Mouse (Mus musculus) embryonic facial prominence, embryonic 15.5 days (tissue): ENCODE results near the gene Tsks. TPM values are rescaled to one million over a fixed set of nuclear protein-coding genes. Genes with fewer than 3 reads are reported as not detected.

ENCODE experiments used
- ATAC-seq: fragments of 200-750 bp; cut with Nextera tagmentation; 2 replicates; pipeline ENCODE4 v1.8.0; 2017; ENCODE audit warnings: low read depth, moderate TSS enrichment; ENCODE audit not compliant: insufficient number of reproducible peaks, low FRiP score, low TSS enrichment
- H3K27ac ChIP-seq: fragments of 300-500 bp; sonication (generic); replicated peaks from 2 replicates; pipeline ENCODE4 v1.5.1; 2015; ENCODE audit warnings: mild to moderate bottlenecking, inconsistent platforms
- H3K27me3 ChIP-seq: fragments of 300-500 bp; sonication (generic); 2 replicates; pipeline ENCODE4 v1.6.1; 2015; ENCODE audit warnings: inconsistent platforms
- H3K36me3 ChIP-seq: fragments of 300-500 bp; sonication (generic); 2 replicates; pipeline ENCODE4 v1.6.1; 2015; ENCODE audit warnings: mild to moderate bottlenecking, inconsistent platforms
- H3K4me1 ChIP-seq: fragments of 300-500 bp; sonication (generic); 2 replicates; pipeline ENCODE4 v1.6.1; 2015; ENCODE audit warnings: inconsistent platforms
- H3K4me2 ChIP-seq: fragments of 300-500 bp; sonication (generic); replicated peaks from 2 replicates; pipeline ENCODE4 v1.6.1; 2015; ENCODE audit warnings: mild to moderate bottlenecking, inconsistent platforms
- H3K4me3 ChIP-seq: fragments of 300-500 bp; sonication (generic); replicated peaks from 2 replicates; pipeline ENCODE4 v1.5.1; 2015; ENCODE audit warnings: mild to moderate bottlenecking, inconsistent platforms
- H3K9ac ChIP-seq: fragments of 300-500 bp; sonication (generic); 2 replicates; pipeline ENCODE4 v1.6.1; 2015; ENCODE audit warnings: inconsistent platforms
- H3K9me3 ChIP-seq: fragments of 300-500 bp; sonication (generic); replicated peaks from 2 replicates; pipeline ENCODE4 v1.6.1; 2016; ENCODE audit warnings: inconsistent platforms
- WGBS: fragments of 180-500 bp; shearing (Covaris S2); methylation state at CpG from one replicate; pipeline ENCODE4 v1.1.7; 2015; 5-methylcytosine and 5-hydroxymethylcytosine counted together
- polyA plus RNA-seq: library from polyadenylated mRNA; unstranded; fragments of >200 nt; fragmentation: Nextera tagmentation; extraction: Ambion mirVana; gene quantifications from 2 replicates; pipeline ENCODE4 v1.2.1, GENCODE M21; 2015

Gene Tsks
- polyA plus RNA-seq, 1 experiment from 2014 or later: 0.23 TPM

- Histone ChIP-seq H3K9ac (no peak overlapping the region), H3K27me3 (no peaks in the 10 kb centered on the region), H3K27ac (no peak overlapping the region), H3K4me2 (no peak overlapping the region), H3K4me1 (peaks cover 20% of the 10 kb centered on the region), H3K4me3 (no peak overlapping the region), H3K9me3 (no peaks in the 10 kb centered on the region), H3K36me3 (peaks cover 64% of the 10 kb centered on the region)
- ATAC-seq: no peak
- WGBS: 93% methylated on average over 8 of the region's 8 CpGs
Measured at GRCm38 (mm10) chr7:44981539-44981938, 38.5 kb downstream of the Tsks start.

GRCm38 (mm10) chr7:44983085-44983484, 40.1 kb downstream of the Tsks start:
- Histone ChIP-seq H3K27me3 (no peaks in the 10 kb centered on the region), H3K9me3 (no peaks in the 10 kb centered on the region), H3K4me3 (no peak overlapping the region), H3K36me3 (peaks cover 48% of the 10 kb centered on the region), H3K27ac (no peak overlapping the region), H3K4me1 (peaks cover 28% of the 10 kb centered on the region), H3K9ac (no peak overlapping the region), H3K4me2 (no peak overlapping the region)
- 35% methylated on average over 6 of the region's 6 CpGs for WGBS
- no peak for ATAC-seq

GRCm38 (mm10) chr7:44983944-44984832, 41.2 kb downstream of the Tsks start:
- Histone ChIP-seq H3K9ac (no peak overlapping the region), H3K27ac (peak overlapping the region; percentile 63)
- 61% methylated on average over 7 of the region's 7 CpGs for WGBS

GRCm38 (mm10) chr7:44984833-44985164, 41.8 kb downstream of the Tsks start:
- Histone ChIP-seq H3K4me3 (peak overlapping the region; percentile 98), H3K27me3 (no peaks in the 10 kb centered on the region), H3K9ac (no peak overlapping the region), H3K27ac (peak overlapping the region; percentile 29; the same call in 1 of the 2 replicates), H3K36me3 (peaks cover 31% of the 10 kb centered on the region), H3K4me1 (peaks cover 37% of the 10 kb centered on the region), H3K9me3 (no peaks in the 10 kb centered on the region), H3K4me2 (peak overlapping the region; percentile 68)
- ATAC-seq: no peak
- 38% methylated on average over 3 of the region's 3 CpGs for WGBS

More at GRCm38 (mm10) chr7:44983944-44984832, 41.2 kb downstream of the Tsks start:
- ATAC-seq: no peak
- Histone ChIP-seq H3K27me3 (no peaks in the 10 kb centered on the region), H3K4me1 (peaks cover 35% of the 10 kb centered on the region), H3K4me2 (peak overlapping the region; percentile 68), H3K9me3 (no peaks in the 10 kb centered on the region), H3K36me3 (peaks cover 37% of the 10 kb centered on the region), H3K4me3 (peak overlapping the region; percentile 98)

- no peak for ATAC-seq
- Histone ChIP-seq H3K27me3 (no peaks in the 10 kb centered on the region), H3K9me3 (no peaks in the 10 kb centered on the region), H3K36me3 (peaks cover 24% of the 10 kb centered on the region), H3K9ac (peak overlapping the region; percentile 97), H3K4me1 (peaks cover 37% of the 10 kb centered on the region), H3K27ac (peak overlapping the region; percentile 95), H3K4me2 (peak overlapping the region; percentile 68), H3K4me3 (peak overlapping the region; percentile 98)
- WGBS: under 1% methylated on average over 43 of the region's 45 CpGs
Measured at GRCm38 (mm10) chr7:44985595-44986191, 42.7 kb downstream of the Tsks start.

GRCm38 (mm10) chr7:44986192-44986878, 43.3 kb downstream of the Tsks start, which contains the start of gene Prmt1:
Gene Prmt1 (minus strand): TSS chr7:44986568.
- peak; percentile 97 for ATAC-seq
- 1% methylated on average over 42 of the region's 42 CpGs for WGBS

GRCm38 (mm10) chr7:44986879-44987718, 44.1 kb downstream of the Tsks start:
- Histone ChIP-seq H3K4me2 (peak overlapping the region; percentile 68), H3K27me3 (no peaks in the 10 kb centered on the region), H3K4me1 (peaks cover 37% of the 10 kb centered on the region), H3K4me3 (peak overlapping the region; percentile 98), H3K9ac (peak overlapping the region; percentile 69), H3K27ac (peak overlapping the region; percentile 96), H3K36me3 (peaks cover 24% of the 10 kb centered on the region), H3K9me3 (no peaks in the 10 kb centered on the region)
- no peak; the same call in 1 of the 2 replicates for ATAC-seq
- WGBS: under 1% methylated on average over 29 of the region's 29 CpGs

More at GRCm38 (mm10) chr7:44986192-44986878, 43.3 kb downstream of the Tsks start, which contains the start of gene Prmt1:
- Histone ChIP-seq H3K4me3 (peak within 1 kb of the TSS; percentile 98), H3K27me3 (no peaks in the 10 kb centered on the region), H3K4me2 (peak within 1 kb of the TSS; percentile 68), H3K27ac (peak within 1 kb of the TSS; percentile 96), H3K9ac (peak within 1 kb of the TSS; percentile 97), H3K9me3 (no peaks in the 10 kb centered on the region), H3K4me1 (peaks cover 37% of the 10 kb centered on the region), H3K36me3 (peaks cover 24% of the 10 kb centered on the region)

- no peak for ATAC-seq
- Histone ChIP-seq H3K4me2 (peak overlapping the region; percentile 77), H3K4me3 (peak overlapping the region; percentile 77), H3K36me3 (peaks cover 62% of the 10 kb centered on the region), H3K9ac (peak overlapping the region; percentile 80), H3K27me3 (no peaks in the 10 kb centered on the region), H3K4me1 (peaks cover 43% of the 10 kb centered on the region), H3K9me3 (no peaks in the 10 kb centered on the region), H3K27ac (peak overlapping the region; percentile 94)
- WGBS: 7% methylated on average over 10 of the region's 10 CpGs
Measured at GRCm38 (mm10) chr7:44996672-44997071, 53.7 kb downstream of the Tsks start.

GRCm38 (mm10) chr7:44997231-44997939, 54.4 kb downstream of the Tsks start, which contains the start of gene Irf3:
Gene Irf3 (plus strand): TSS chr7:44997648.
- ATAC-seq: peak; percentile 92
- WGBS: under 1% methylated on average over 43 of the region's 43 CpGs
- Histone ChIP-seq H3K4me1 (peaks cover 43% of the 10 kb centered on the region), H3K27me3 (no peaks in the 10 kb centered on the region), H3K9me3 (no peaks in the 10 kb centered on the region), H3K4me3 (peak within 1 kb of the TSS; percentile 77), H3K36me3 (peaks cover 62% of the 10 kb centered on the region), H3K4me2 (peak within 1 kb of the TSS; percentile 77), H3K9ac (peak within 1 kb of the TSS; percentile 80), H3K27ac (peak within 1 kb of the TSS; percentile 94)

GRCm38 (mm10) chr7:44997940-44998428, 55.0 kb downstream of the Tsks start:
- H3K9me3 ChIP-seq: no peaks in the 10 kb centered on the region
- H3K4me1 ChIP-seq: peaks cover 43% of the 10 kb centered on the region
- peak overlapping the region; percentile 77 for H3K4me2 ChIP-seq
- H3K36me3 ChIP-seq: peaks cover 62% of the 10 kb centered on the region
- no peak for ATAC-seq
- peak overlapping the region; percentile 94 for H3K27ac ChIP-seq
- H3K9ac ChIP-seq: peak overlapping the region; percentile 80
- 2% methylated on average over 15 of the region's 15 CpGs for WGBS
- peak overlapping the region; percentile 77 for H3K4me3 ChIP-seq
- H3K27me3 ChIP-seq: no peaks in the 10 kb centered on the region
